Mouse (Mus musculus) forebrain, embryonic 16.5 days (tissue): ENCODE measurements at regions not wholly inside any gene's neighbourhood (a gene's known extent, or its start where the extent isn't known, plus 50 kb on each side); places are given as distances from the start of the nearest gene placed in this dataset.
A peak's percentile ranks its signal among the peaks of the same experiment; 100 is the strongest.

Experiments used
- ATAC-seq: fragments of 200-750 bp; cut with Nextera tagmentation; 2 replicates; pipeline ENCODE4 v1.8.0; 2017; ENCODE audit warnings: mild to moderate bottlenecking, moderate library complexity
- H3K27ac ChIP-seq: fragments of 300-500 bp; sonication (generic); 2 replicates; pipeline ENCODE4 v1.5.1; 2014; ENCODE audit warnings: low read length, control low read depth
- H3K27me3 ChIP-seq: fragments of 300-500 bp; sonication (generic); replicated peaks from 2 replicates; pipeline ENCODE4 v1.6.1; 2014; ENCODE audit warnings: low read length; ENCODE audit not compliant: control insufficient read depth, insufficient read depth
- H3K36me3 ChIP-seq: fragments of 300-500 bp; sonication (generic); 2 replicates; pipeline ENCODE4 v1.6.1; 2014; ENCODE audit not compliant: control insufficient read depth, insufficient read depth
- H3K4me1 ChIP-seq: fragments of 300-500 bp; sonication (generic); replicated peaks from 2 replicates; pipeline ENCODE4 v1.6.1; 2014; ENCODE audit warnings: low read length; ENCODE audit not compliant: control insufficient read depth, insufficient read depth
- H3K4me2 ChIP-seq: fragments of 300-500 bp; sonication (generic); 2 replicates; pipeline ENCODE4 v1.6.1; 2014; ENCODE audit warnings: mild to moderate bottlenecking, low read length, control low read depth
- H3K4me3 ChIP-seq: fragments of 300-500 bp; sonication (generic); replicated peaks from 2 replicates; pipeline ENCODE4 v1.5.1; 2014; ENCODE audit warnings: mild to moderate bottlenecking, low read length, control low read depth
- H3K9ac ChIP-seq: fragments of 300-500 bp; sonication (generic); replicated peaks from 2 replicates; pipeline ENCODE4 v1.6.1; 2014; ENCODE audit warnings: low read depth, low read length, control low read depth
- H3K9me3 ChIP-seq: fragments of 300-500 bp; sonication (generic); 2 replicates; pipeline ENCODE4 v1.6.1; 2016; ENCODE audit warnings: low read length; ENCODE audit not compliant: control insufficient read depth
- WGBS: fragments of 180-500 bp; shearing (Covaris S2); extraction: QIAGEN DNeasy Blood & Tissue Kit; methylation state at CpG from one replicate; pipeline ENCODE4 v1.1.7; 2014; 5-methylcytosine and 5-hydroxymethylcytosine counted together

DNA sequence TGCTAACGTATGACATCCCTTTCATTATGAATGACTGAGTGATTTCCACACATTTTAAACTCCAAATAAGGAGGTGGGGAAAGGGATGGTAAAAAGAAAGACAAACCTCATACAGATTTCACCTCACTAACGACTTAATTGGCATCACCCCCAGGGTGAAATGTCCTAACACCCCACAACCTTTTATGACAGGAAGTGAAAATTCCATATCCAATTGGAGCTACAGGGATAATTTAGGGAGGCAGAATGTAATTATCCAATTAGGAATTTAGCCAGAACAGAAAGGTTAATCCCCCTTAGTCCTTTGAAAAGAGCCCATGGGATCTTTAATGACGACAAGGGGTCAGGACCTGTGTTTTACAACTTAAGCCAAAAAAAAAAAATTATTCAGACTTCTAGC lies 846.8 kb downstream of the Tmem182 start:
- peak overlapping the region; percentile 65 for H3K27ac ChIP-seq
- H3K27me3 ChIP-seq, result no peaks in the 10 kb centered on the region
- H3K4me2 ChIP-seq, result peak overlapping the region; percentile 43
- ATAC-seq, result peak; percentile 64
- H3K9me3 ChIP-seq, result no peaks in the 10 kb centered on the region
- peaks cover 16% of the 10 kb centered on the region for H3K4me1 ChIP-seq
- no peak overlapping the region for H3K9ac ChIP-seq
- whole genome bisulfite sequencing, result 3% methylated on average over 3 of the region's 3 CpGs
- peak overlapping the region; percentile 10; the same call in 1 of the 2 replicates for H3K4me3 ChIP-seq
- H3K36me3 ChIP-seq, result no peaks in the 10 kb centered on the region

DNA sequence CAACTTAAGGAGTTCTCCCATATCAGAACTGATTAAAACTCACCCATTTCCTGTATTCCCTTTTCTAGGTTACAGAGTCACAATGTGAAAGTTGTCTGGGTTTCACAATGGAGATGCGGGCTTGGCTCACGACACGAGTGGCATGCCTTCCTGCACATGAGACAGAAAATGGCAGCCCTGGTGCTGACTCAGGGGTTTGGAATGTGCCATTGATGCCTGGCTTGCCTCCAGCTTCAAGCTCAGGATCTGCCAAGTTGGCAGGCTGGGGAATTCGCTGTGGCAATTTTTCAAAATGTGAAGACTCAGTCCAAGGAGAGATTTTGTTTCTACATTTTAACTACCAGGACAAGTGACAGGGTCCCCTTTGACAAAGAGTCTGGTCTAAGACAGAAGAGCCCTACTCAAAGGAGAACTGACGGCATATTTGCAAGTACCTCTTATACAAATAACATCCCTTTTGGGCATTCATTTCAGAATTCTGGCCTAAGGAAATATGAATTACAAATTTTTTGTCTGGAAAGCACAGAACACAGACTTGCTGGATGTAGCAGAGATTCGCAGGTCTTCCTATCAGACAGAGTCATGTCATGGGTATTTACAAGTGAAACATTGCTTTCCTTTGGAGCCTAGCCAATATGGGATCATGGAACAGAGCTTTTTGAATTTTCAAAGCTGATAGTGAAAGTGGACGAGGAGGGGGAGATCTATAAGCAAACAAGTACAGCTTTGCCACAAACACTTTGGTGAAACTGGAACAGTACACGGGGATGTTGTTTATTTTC lies 847.4 kb downstream of the Tmem182 start:
- peak; percentile 87 for ATAC-seq
- H3K36me3 ChIP-seq, result no peaks in the 10 kb centered on the region
- H3K4me3 ChIP-seq, result peak overlapping the region; percentile 10; the same call in 1 of the 2 replicates
- peak overlapping the region; percentile 43 for H3K4me2 ChIP-seq
- H3K9ac ChIP-seq, result no peak overlapping the region
- no peaks in the 10 kb centered on the region for H3K9me3 ChIP-seq
- H3K27ac ChIP-seq, result peak overlapping the region; percentile 65
- H3K4me1 ChIP-seq, result peaks cover 16% of the 10 kb centered on the region
- 12% methylated on average over 8 of the region's 8 CpGs for WGBS
- H3K27me3 ChIP-seq, result no peaks in the 10 kb centered on the region

DNA sequence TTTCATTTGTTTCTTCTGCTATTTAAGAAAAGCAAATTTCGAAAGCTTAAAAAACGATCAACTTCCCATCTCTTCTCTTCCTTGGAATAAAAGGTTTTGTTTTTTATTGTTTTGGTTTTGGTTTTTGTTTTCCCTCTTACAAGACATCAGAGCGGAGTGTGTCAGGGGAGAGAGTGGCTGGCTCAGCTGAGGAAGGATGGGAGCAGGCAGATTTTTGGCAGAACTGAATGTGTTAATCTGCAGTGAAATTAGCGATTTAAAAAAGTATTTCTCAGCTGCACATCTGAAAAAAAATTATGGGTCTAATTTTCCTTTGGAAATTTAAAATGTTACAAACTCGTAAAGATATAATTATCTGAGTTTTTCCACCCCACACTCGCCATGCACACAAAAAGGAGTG lies 868.7 kb downstream of the Tmem182 start:
- ATAC-seq, result peak; percentile 43; the same call in 1 of the 2 replicates
- H3K4me3 ChIP-seq, result no peak overlapping the region
- WGBS, result 44% methylated on average over 6 of the region's 6 CpGs
- H3K27ac ChIP-seq, result no peak overlapping the region
- H3K36me3 ChIP-seq, result no peaks in the 10 kb centered on the region
- H3K9me3 ChIP-seq, result no peaks in the 10 kb centered on the region
- no peaks in the 10 kb centered on the region for H3K27me3 ChIP-seq
- no peak overlapping the region for H3K9ac ChIP-seq
- no peak overlapping the region for H3K4me2 ChIP-seq
- peaks cover 13% of the 10 kb centered on the region for H3K4me1 ChIP-seq

DNA sequence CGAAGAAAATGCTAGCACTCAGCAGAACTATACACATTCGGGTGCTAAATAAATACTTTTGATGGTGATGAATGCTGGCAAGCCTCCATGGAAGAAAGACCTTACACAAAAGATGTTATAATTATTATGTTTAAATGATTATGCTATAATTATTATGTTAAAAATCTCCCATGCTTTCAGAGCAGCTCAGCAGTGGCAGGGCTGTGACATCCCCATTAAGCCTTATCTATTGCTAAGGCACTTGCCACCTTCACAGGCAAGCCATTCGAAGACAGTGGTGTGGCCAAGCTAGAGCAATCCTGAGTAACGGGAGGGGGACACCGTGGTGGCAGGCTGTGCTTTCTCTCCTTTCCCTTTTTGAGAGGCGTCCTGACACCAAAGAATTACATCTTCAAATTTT lies 869.9 kb downstream of the Tmem182 start:
- peak; percentile 76 for ATAC-seq
- peak overlapping the region; percentile 50; the same call in 1 of the 2 replicates for H3K27ac ChIP-seq

DNA sequence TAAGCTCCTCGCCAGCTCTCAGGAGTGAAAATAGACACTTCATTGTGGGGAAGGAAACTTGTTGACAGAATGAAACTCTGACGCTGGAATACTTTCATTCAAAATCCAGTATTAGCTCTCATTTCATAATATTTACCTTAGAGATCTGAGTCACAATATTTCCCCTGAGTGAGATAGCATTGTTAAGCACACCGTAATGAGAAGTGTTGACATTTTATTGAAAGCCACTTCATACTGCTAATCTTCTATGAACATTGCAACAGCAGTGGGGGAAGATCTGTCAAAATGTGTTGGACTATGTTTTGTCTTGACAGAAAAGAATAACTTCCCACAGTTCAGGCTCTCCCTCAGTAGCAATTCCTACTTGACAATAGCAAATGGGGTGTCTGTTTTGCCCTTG lies 900.3 kb downstream of the Tmem182 start:
- ATAC-seq, result no peak

More for the DNA sequence above, 869.9 kb downstream of the Tmem182 start:
- Histone ChIP-seq H3K4me2 (peak overlapping the region; percentile 28), H3K27me3 (no peaks in the 10 kb centered on the region), H3K9ac (no peak overlapping the region), H3K9me3 (no peaks in the 10 kb centered on the region), H3K4me3 (no peak overlapping the region), H3K4me1 (peaks cover 13% of the 10 kb centered on the region), H3K36me3 (no peaks in the 10 kb centered on the region)
- WGBS, result 37% methylated on average over 6 of the region's 6 CpGs

DNA sequence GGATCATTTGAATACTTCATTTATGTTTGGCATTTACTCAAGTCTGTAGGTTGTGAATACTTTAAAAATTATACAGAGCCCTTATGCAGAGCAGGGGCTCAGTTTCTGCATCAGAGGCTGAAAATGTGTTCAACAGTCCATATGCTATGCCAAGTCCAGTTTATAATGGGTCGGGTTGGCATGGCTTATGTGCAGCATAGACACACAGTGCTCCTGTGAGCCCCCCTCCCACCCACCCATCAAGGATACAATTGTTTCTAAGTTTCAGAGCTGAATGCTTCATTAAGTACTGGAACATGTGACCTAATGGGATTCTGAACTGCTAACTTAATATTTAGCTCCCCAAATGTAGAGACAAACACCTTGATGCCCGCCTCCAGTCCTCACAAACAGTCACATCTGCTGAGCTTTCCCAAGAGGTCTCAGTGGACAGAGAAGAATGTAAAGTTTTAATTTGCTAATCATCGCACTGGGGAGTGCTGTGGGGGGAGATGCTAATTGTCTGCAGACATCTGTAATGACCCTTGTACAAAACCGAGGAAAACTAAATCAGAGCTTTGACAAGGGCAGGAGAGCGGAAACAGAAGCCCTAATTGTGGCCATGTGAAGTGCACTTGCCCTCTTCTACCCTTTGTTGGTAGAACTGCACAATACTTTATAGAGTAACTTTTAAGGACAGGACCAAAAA lies 937.4 kb downstream of the Tmem182 start:
- H3K9me3 ChIP-seq, result no peaks in the 10 kb centered on the region
- H3K4me1 ChIP-seq, result peaks cover 8% of the 10 kb centered on the region
- H3K4me3 ChIP-seq, result peak overlapping the region; percentile 34
- peak overlapping the region; percentile 88 for H3K27ac ChIP-seq
- peak; percentile 90 for ATAC-seq
- peak overlapping the region; percentile 46 for H3K4me2 ChIP-seq
- no peaks in the 10 kb centered on the region for H3K36me3 ChIP-seq
- H3K9ac ChIP-seq, result peak overlapping the region; percentile 52
- 14% methylated on average over 5 of the region's 5 CpGs for WGBS
- H3K27me3 ChIP-seq, result no peaks in the 10 kb centered on the region

More for the DNA sequence above, 900.3 kb downstream of the Tmem182 start:
- Histone ChIP-seq H3K4me2 (no peak overlapping the region), H3K4me3 (no peak overlapping the region), H3K27me3 (no peaks in the 10 kb centered on the region), H3K36me3 (no peaks in the 10 kb centered on the region), H3K4me1 (no peaks in the 10 kb centered on the region), H3K9me3 (no peaks in the 10 kb centered on the region), H3K9ac (no peak overlapping the region), H3K27ac (no peak overlapping the region)
- WGBS, result 50% methylated on average over 3 of the region's 3 CpGs

DNA sequence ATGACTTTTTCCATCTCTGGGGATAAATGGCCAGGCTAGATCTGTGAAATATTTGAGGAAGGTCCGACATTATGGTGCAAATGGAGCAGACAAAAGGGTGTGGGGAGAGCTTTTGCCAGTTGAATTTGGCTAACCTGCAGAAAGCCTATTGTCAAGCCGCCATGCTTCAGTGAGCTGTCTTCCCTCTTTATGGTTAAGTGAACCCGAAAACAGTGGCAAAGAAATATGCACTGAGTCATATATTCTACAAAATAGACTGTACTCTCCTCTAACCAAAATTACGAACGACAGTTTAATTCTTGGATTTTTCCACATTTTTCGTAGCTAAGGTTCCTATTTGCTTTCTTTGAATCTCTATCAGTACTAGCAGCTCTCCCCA lies 937.9 kb downstream of the Tmem182 start:
- 15% methylated on average over 6 of the region's 6 CpGs for WGBS
- peak overlapping the region; percentile 52 for H3K9ac ChIP-seq
- peak overlapping the region; percentile 88 for H3K27ac ChIP-seq

DNA sequence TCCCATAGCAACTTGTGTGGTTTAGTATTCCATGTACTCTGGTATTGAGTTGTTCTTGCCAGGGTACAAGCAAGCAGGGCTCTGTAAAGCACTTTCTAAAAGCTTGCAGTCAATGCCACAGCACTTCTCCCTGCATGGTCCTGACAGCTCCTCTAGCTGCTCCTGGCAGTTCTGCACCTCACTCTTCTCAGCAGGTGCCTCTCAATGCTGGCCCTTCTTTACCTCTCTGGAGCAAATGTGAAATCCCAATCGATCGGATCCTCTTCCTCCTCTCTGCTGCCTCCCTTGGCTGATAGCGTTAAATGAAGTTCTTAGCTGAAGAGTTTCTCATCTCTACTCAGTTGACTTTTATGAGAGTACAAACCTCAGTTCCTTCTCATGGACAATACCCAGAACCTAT lies 939.1 kb downstream of the Tmem182 start:
- Histone ChIP-seq H3K4me1 (peaks cover 10% of the 10 kb centered on the region), H3K36me3 (no peaks in the 10 kb centered on the region), H3K9me3 (no peaks in the 10 kb centered on the region), H3K27ac (peak overlapping the region; percentile 70), H3K27me3 (no peaks in the 10 kb centered on the region), H3K4me3 (peak overlapping the region; percentile 38), H3K9ac (peak overlapping the region; percentile 36), H3K4me2 (peak overlapping the region; percentile 29)
- 52% methylated on average over 3 of the region's 3 CpGs for whole genome bisulfite sequencing
- ATAC-seq, result no peak

More for the DNA sequence above, 937.9 kb downstream of the Tmem182 start:
- H3K4me2 ChIP-seq, result peak overlapping the region; percentile 46
- H3K4me3 ChIP-seq, result peak overlapping the region; percentile 34
- no peaks in the 10 kb centered on the region for H3K27me3 ChIP-seq
- H3K4me1 ChIP-seq, result peaks cover 8% of the 10 kb centered on the region
- ATAC-seq, result peak; percentile 55
- no peaks in the 10 kb centered on the region for H3K36me3 ChIP-seq
- no peaks in the 10 kb centered on the region for H3K9me3 ChIP-seq

DNA sequence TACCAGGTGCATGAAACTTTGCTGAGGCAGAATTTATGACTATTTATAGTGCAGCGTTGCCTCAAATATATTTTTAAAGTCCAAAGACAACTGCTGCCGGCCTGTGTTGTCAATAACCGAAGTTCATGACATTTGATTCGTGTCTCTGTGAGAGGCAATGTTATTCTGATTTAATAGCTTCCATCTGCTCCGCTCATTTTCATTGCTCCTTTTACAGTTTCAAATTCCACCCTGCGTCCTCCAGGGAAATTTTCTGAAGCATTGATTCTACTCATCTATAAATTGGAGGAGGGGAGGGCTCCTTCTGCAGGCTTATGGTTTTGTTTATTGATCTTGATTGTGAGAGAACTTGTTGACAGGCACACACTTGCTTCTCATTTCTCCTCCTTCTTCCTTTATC lies 936.2 kb upstream of the Pou3f3 start:
- Histone ChIP-seq H3K4me1 (peaks cover 3% of the 10 kb centered on the region; the same call in 1 of the 2 replicates), H3K4me3 (no peak overlapping the region), H3K27ac (no peak overlapping the region), H3K9ac (no peak overlapping the region), H3K36me3 (no peaks in the 10 kb centered on the region), H3K4me2 (no peak overlapping the region), H3K27me3 (no peaks in the 10 kb centered on the region), H3K9me3 (no peaks in the 10 kb centered on the region)
- no peak for ATAC-seq
- 77% methylated on average over 6 of the region's 6 CpGs for WGBS
